Mouse (Mus musculus) heart, adult 2 months (tissue): ENCODE measurements around the gene Epha2.

Experiments
- CTCF ChIP-seq: fragments of 200-600 bp; IDR thresholded peaks from 2 replicates; pipeline ENCODE4 v1.8.1; 2022; ENCODE audit warnings: antibody characterized with exemption, mild to moderate bottlenecking, moderate library complexity
- EP300 ChIP-seq: fragments of 200-500 bp; IDR thresholded peaks from 2 replicates; pipeline ENCODE4 v1.6.1; 2011; ENCODE audit warnings: low read depth, low read length, control low read depth; ENCODE audit not compliant: insufficient read depth
- POLR2A ChIP-seq: fragments of 200-500 bp; IDR thresholded peaks from 2 replicates; pipeline ENCODE4 v1.6.1; 2011; ENCODE audit warnings: mild to moderate bottlenecking, low read depth, low read length, control low read depth; ENCODE audit not compliant: insufficient read depth

DNA sequence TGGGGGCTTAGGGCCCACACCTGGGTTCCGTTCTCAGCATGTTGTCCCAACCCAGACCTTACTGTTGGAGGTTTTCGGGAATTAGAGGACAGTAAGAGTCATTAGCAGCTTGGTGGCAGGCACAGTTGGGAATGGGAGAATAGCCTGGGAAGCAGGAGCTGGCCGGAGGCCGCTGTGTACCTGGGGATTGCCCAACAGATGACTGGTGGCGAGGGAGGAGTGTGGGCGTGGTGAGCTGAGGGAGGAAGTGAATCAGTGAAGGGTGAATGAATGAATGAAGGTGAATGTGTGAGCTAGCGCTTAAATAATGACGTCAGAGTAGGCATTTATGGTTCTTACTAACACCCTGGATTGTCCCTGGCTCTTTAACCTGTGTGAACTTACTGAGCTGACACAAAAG, 23.9 kb upstream of the Epha2 start:
- TF ChIP-seq CTCF (no peak), EP300 (no peak), POLR2A (no peak)
